Mouse (Mus musculus) forebrain, embryonic 12.5 days (tissue): Measurements from ENCODE around the gene Tk1. TPM values are rescaled to one million over a fixed set of nuclear protein-coding genes. Genes with fewer than 3 reads are reported as not detected.
"Not testable (repeated sequence)": the region's sequence is repeated elsewhere in the genome, so short reads cannot be mapped to it uniquely, and the experiment has no call there.

ENCODE experiments used
- ATAC-seq: fragments of 200-750 bp; cut with Nextera tagmentation; 2 replicates; pipeline ENCODE4 v1.8.0; 2017; ENCODE audit warnings: moderate TSS enrichment; ENCODE audit not compliant: low FRiP score
- H3K27ac ChIP-seq: fragments of 300-500 bp; sonication (generic); 2 replicates; pipeline ENCODE4 v1.5.1; 2016; ENCODE audit warnings: mild to moderate bottlenecking
- H3K27me3 ChIP-seq: fragments of 300-500 bp; sonication (generic); 2 replicates; pipeline ENCODE4 v1.6.1; 2016; ENCODE audit warnings: mild to moderate bottlenecking
- H3K36me3 ChIP-seq: fragments of 300-500 bp; sonication (generic); replicated peaks from 2 replicates; pipeline ENCODE4 v1.6.1; 2016; ENCODE audit warnings: mild to moderate bottlenecking
- H3K4me1 ChIP-seq: fragments of 300-500 bp; sonication (generic); 2 replicates; pipeline ENCODE4 v1.6.1; 2016
- H3K4me2 ChIP-seq: fragments of 300-500 bp; sonication (generic); 2 replicates; pipeline ENCODE4 v1.6.1; 2016; ENCODE audit warnings: mild to moderate bottlenecking, moderate library complexity
- H3K4me3 ChIP-seq: fragments of 300-500 bp; sonication (generic); replicated peaks from 2 replicates; pipeline ENCODE4 v1.5.1; 2016; ENCODE audit warnings: mild to moderate bottlenecking
- H3K9ac ChIP-seq: fragments of 300-500 bp; sonication (generic); 2 replicates; pipeline ENCODE4 v1.6.1; 2016; ENCODE audit warnings: mild to moderate bottlenecking
- H3K9me3 ChIP-seq: fragments of 300-500 bp; sonication (generic); 2 replicates; pipeline ENCODE4 v1.6.1; 2016
- WGBS: fragments of 180-500 bp; shearing (Covaris S2); methylation state at CpG from one replicate; pipeline ENCODE4 v1.1.7; 2016; 5-methylcytosine and 5-hydroxymethylcytosine counted together
- polyA plus RNA-seq: library from polyadenylated mRNA; unstranded; fragments of >200 nt; fragmentation: Nextera tagmentation; extraction: Ambion mirVana; gene quantifications from 2 replicates; pipeline ENCODE4 v1.2.1, GENCODE M21; 2016

The Tk1 gene
- polyA plus RNA-seq, 1 experiment from 2014 or later: 115 TPM

GRCm38 (mm10) chr11:117843434-117843833 is 17.5 kb upstream of the Tk1 start:
- Histone ChIP-seq H3K27ac (no peak overlapping the region), H3K4me1 (peaks cover 10% of the 10 kb centered on the region), H3K36me3 (no peaks in the 10 kb centered on the region), H3K27me3 (no peaks in the 10 kb centered on the region), H3K4me3 (no peak overlapping the region), H3K9ac (no peak overlapping the region), H3K9me3 (no peaks in the 10 kb centered on the region), H3K4me2 (no peak overlapping the region)
- ATAC-seq: no peak
- 84% methylated on average over 2 of the region's 2 CpGs for WGBS

- Histone ChIP-seq H3K27ac (no peak overlapping the region), H3K9ac (no peak overlapping the region), H3K4me2 (no peak overlapping the region), H3K4me3 (no peak overlapping the region), H3K9me3 (no peaks in the 10 kb centered on the region), H3K36me3 (no peaks in the 10 kb centered on the region), H3K27me3 (no peaks in the 10 kb centered on the region), H3K4me1 (peaks cover 3% of the 10 kb centered on the region; the same call in 1 of the 2 replicates)
- ATAC-seq: no peak
- WGBS: 58% methylated on average over 1 of the region's 1 CpGs
These were observed 15.0 kb upstream of the Tk1 start for GRCm38 (mm10) chr11:117840910-117841309.

DNA sequence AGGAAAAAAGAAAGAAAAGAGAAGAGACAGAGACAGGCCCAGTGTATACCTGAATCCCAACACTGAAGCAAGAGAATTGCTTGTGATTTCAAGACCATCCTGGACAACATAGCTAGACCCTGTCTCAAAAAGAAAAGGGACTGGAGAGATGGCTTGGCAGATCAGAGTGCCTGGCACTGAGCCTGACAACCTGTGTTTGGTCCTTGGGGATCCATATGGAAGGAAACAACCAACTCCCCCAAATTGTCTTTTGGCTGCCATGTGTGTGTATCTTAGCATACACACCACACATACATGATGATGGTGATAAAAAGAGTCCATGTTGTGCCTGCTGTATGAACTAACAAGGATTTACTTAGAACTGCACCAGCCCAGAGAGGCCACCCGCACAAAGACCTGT is 13.1 kb upstream of the Tk1 start:
- no peak overlapping the region for H3K9ac ChIP-seq
- no peak overlapping the region for H3K27ac ChIP-seq
- H3K36me3 ChIP-seq: no peaks in the 10 kb centered on the region
- no peak overlapping the region for H3K4me2 ChIP-seq
- WGBS: 85% methylated on average over 1 of the region's 1 CpGs
- peaks cover 3% of the 10 kb centered on the region; the same call in 1 of the 2 replicates for H3K4me1 ChIP-seq
- H3K4me3 ChIP-seq: no peak overlapping the region
- no peaks in the 10 kb centered on the region for H3K9me3 ChIP-seq
- no peak for ATAC-seq
- H3K27me3 ChIP-seq: no peaks in the 10 kb centered on the region

GRCm38 (mm10) chr11:117838572-117838971 is 12.7 kb upstream of the Tk1 start:
- WGBS: 76% methylated on average over 2 of the region's 2 CpGs
- H3K27me3 ChIP-seq: no peaks in the 10 kb centered on the region
- no peak for ATAC-seq
- no peak overlapping the region for H3K4me3 ChIP-seq
- H3K4me1 ChIP-seq: peaks cover 3% of the 10 kb centered on the region; the same call in 1 of the 2 replicates
- H3K9ac ChIP-seq: no peak overlapping the region
- H3K27ac ChIP-seq: no peak overlapping the region
- no peak overlapping the region for H3K4me2 ChIP-seq
- no peaks in the 10 kb centered on the region for H3K36me3 ChIP-seq
- H3K9me3 ChIP-seq: no peaks in the 10 kb centered on the region

DNA sequence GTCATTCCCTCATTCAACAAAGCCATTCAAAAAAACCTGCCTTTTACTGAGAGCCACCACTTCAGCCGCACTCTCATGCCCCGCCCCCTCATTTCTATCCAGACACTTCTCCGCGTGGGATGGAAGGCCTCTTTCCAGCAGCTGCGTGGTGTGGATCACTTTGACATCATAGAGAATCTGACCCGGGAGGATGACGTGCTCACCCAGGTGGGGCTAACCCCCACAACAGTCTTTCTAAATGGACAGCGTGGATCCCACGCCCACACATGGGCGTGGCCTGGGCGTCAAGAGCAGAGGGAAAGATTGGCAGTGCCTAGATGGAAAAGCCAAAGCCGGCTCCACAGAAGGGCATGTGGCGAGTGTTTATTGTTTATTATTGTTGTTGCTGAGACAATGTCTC is 10.4 kb upstream of the Tk1 start:
- H3K4me2 ChIP-seq: peak overlapping the region; percentile 42
- ATAC-seq: no peak
- H3K36me3 ChIP-seq: no peaks in the 10 kb centered on the region
- H3K4me1 ChIP-seq: peaks cover 11% of the 10 kb centered on the region
- H3K4me3 ChIP-seq: no peak overlapping the region; the same call in 1 of the 2 replicates
- no peak overlapping the region for H3K9ac ChIP-seq
- no peaks in the 10 kb centered on the region for H3K27me3 ChIP-seq
- no peaks in the 10 kb centered on the region for H3K9me3 ChIP-seq
- 27% methylated on average over 13 of the region's 13 CpGs for WGBS
- no peak overlapping the region for H3K27ac ChIP-seq

GRCm38 (mm10) chr11:117834086-117834485 is 8.2 kb upstream of the Tk1 start:
- ATAC-seq: no peak
- WGBS: 98% methylated on average over 8 of the region's 8 CpGs
- H3K27ac ChIP-seq: no peak overlapping the region

DNA sequence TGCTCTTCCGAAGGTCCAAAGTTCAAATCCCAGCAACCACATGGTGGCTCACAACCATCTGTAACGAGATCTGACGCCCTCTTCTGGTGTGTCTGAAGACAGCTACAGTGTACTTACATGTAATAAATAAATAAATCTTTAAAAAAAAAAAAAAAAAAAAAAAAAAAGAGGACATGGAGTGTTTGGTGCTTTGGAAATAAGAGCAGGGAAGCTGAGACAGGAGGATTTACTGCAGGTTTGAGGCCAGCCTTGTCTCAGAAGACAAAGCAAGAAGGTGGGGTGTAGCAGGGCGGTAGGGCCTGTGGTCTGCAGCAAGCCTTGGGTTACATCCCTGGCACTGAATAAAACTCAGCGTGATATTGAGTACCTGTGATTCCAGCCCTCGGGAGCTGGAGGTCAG is 7.6 kb upstream of the Tk1 start:
- not testable (repeated sequence) for H3K27me3 ChIP-seq, H3K9ac ChIP-seq, ATAC-seq, H3K9me3 ChIP-seq, H3K4me3 ChIP-seq, H3K27ac ChIP-seq, H3K36me3 ChIP-seq, H3K4me2 ChIP-seq
- H3K4me1 ChIP-seq: peaks cover 23% of the 10 kb centered on the region
- WGBS: 87% methylated on average over 5 of the region's 6 CpGs

More at GRCm38 (mm10) chr11:117834086-117834485, 8.2 kb upstream of the Tk1 start:
- Histone ChIP-seq H3K4me2 (no peak overlapping the region), H3K4me1 (peaks cover 17% of the 10 kb centered on the region), H3K36me3 (no peaks in the 10 kb centered on the region), H3K4me3 (no peak overlapping the region), H3K27me3 (no peaks in the 10 kb centered on the region), H3K9me3 (no peaks in the 10 kb centered on the region), H3K9ac (no peak overlapping the region)

DNA sequence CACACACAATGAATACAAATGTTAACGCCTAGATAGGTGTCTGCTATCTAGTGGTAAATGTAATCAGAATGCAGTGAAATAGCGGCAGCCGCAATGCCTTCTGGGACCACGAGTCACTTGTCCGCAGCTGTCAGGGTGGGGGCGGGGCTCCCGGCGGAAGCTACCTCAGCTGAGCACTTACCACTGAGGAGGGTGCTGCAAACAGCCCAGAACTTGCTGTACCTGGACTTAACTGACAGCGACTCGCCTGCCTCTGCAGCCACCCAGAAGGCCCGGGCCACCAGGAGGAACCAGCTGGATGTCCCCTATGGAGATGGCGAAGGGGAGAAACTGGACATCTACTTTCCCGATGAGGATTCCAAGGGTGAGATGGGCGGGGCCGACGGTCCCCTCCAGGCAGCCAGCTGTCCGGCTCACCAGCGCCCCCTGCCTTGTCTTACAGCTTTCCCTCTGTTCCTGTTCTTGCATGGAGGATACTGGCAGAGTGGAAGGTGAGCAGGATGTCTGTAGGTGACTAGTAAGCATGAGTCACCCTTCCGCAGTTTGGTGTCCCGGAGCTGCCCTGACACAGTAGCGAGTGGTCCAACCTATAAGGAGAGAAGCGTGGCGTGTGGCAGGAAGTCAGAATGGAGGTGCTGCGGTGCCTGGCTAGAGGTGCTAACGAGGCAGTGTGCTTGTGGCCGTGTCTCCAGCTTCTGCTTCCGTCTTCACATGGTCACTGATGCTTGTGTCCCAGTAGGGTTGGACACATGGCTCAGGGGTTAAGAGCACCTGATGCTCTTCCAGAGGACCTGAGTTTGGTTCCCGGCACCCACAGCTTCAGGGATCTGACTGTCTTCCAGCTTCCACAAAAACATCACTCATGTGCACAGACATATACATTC is 6.4 kb upstream of the Tk1 start:
- peaks cover 33% of the 10 kb centered on the region for H3K4me1 ChIP-seq
- H3K9me3 ChIP-seq: no peaks in the 10 kb centered on the region
- 19% methylated on average over 28 of the region's 28 CpGs for WGBS
- ATAC-seq: peak; percentile 83
- H3K27me3 ChIP-seq: no peaks in the 10 kb centered on the region
- peak overlapping the region; percentile 12; the same call in 1 of the 2 replicates for H3K9ac ChIP-seq
- H3K4me2 ChIP-seq: peak overlapping the region; percentile 67
- H3K27ac ChIP-seq: peak overlapping the region; percentile 59; the same call in 1 of the 2 replicates
- H3K4me3 ChIP-seq: peak overlapping the region; percentile 36
- no peaks in the 10 kb centered on the region for H3K36me3 ChIP-seq

DNA sequence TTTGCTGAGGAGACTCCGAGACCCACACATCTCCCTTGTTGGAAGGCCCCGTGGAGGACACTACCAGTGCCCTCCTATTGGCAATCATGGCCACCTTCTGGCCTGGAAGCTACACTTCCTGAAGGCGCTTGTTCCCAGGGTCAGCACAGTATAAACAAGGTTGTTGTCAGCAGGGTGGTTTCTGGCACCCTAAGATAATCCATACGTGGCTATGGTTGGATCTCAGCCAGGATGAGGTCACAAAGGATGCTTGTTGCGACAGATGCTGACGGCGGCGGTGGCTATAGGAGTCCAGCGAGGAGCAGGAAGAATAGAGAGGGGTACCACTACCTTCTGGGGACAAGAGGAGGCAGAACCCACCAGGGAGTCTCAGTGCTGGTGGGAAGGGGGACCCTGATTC is 4.5 kb upstream of the Tk1 start:
- H3K4me2 ChIP-seq: no peak overlapping the region
- H3K9me3 ChIP-seq: no peaks in the 10 kb centered on the region
- H3K9ac ChIP-seq: no peak overlapping the region
- H3K36me3 ChIP-seq: no peaks in the 10 kb centered on the region
- peaks cover 49% of the 10 kb centered on the region for H3K4me1 ChIP-seq
- ATAC-seq: no peak
- 81% methylated on average over 9 of the region's 9 CpGs for WGBS
- H3K4me3 ChIP-seq: no peak overlapping the region
- no peak overlapping the region for H3K27ac ChIP-seq
- no peaks in the 10 kb centered on the region for H3K27me3 ChIP-seq

- 91% methylated on average over 2 of the region's 2 CpGs for WGBS
These were observed 3.9 kb upstream of the Tk1 start for GRCm38 (mm10) chr11:117829671-117830215.

GRCm38 (mm10) chr11:117828888-117829604 is 3.2 kb upstream of the Tk1 start:
- Histone ChIP-seq H3K27ac (0 out of 2 replicates have a peak overlapping the region, but pooled peaks have one; percentile 31), H3K4me2 (no peak overlapping the region), H3K36me3 (no peaks in the 10 kb centered on the region), H3K4me1 (peaks cover 61% of the 10 kb centered on the region), H3K9me3 (no peaks in the 10 kb centered on the region), H3K4me3 (no peak overlapping the region), H3K27me3 (no peaks in the 10 kb centered on the region), H3K9ac (no peak overlapping the region)
- ATAC-seq: no peak
- WGBS: 64% methylated on average over 9 of the region's 9 CpGs

More at GRCm38 (mm10) chr11:117829671-117830215, 3.9 kb upstream of the Tk1 start:
- no peak overlapping the region for H3K27ac ChIP-seq
- peaks cover 55% of the 10 kb centered on the region for H3K4me1 ChIP-seq
- H3K9me3 ChIP-seq: no peaks in the 10 kb centered on the region
- no peak overlapping the region for H3K4me2 ChIP-seq
- ATAC-seq: no peak
- no peaks in the 10 kb centered on the region for H3K36me3 ChIP-seq
- no peak overlapping the region for H3K4me3 ChIP-seq
- no peaks in the 10 kb centered on the region for H3K27me3 ChIP-seq
- no peak overlapping the region for H3K9ac ChIP-seq
